ENCODE assay signal across 9 mouse cellular contexts in the genomic region with DNA sequence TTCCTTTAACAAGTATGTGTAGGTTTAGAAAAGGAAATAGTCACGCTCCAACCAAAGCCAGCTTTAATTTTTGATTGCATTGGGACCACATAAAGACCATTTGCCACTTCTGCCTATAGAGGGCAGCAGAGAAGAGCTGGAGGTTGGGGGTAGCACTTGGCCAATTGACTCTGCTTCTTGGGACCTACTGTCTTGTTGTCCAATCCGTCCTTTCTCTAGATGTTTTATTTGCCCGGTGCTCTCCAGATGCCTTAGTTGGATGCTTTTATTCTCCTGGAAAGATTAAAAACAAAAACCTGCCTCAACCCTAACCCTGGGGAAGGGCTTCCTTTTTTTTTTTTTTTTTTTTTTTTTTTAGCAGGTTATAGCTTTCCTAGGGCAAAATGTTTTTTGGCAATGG. TPM values are rescaled to one million over a fixed set of nuclear protein-coding genes. Genes with fewer than 3 reads are reported as not detected.
A peak's percentile ranks its signal among the peaks of the same experiment; 100 is the strongest.
DNase-seq lines count a peak whose midpoint lies in the region; ATAC-seq lines count a peak whose summit lies in the region.
"Had no signal": no experiment of that assay in that cellular context is flagged by ENCODE, and none has a peak within 500 bp of the region (broad histone marks: within the 10 kb centered on the region; RNA-seq: fewer than 3 reads in every experiment).

No protein-coding gene starts in this region.

- peak; percentile 82 for ATAC-seq in neutrophil, adult 5-6 weeks (ENCODE audit: extremely low read depth, insufficient number of reproducible peaks, low FRiP score, poor library complexity, severe bottlenecking)
- no peak for ATAC-seq in midbrain, embryonic 11.5 days (ENCODE audit: low FRiP score)
- ATAC-seq in forebrain, embryonic 12.5 days (ENCODE audit: low FRiP score) = no peak

- no peak overlapping the region for H3K27ac ChIP-seq in midbrain, embryonic 11.5 days (ENCODE audit: low read depth, low read length)
- no peak overlapping the region for H3K27ac ChIP-seq in forebrain, embryonic 12.5 days
- H3K27ac ChIP-seq: midbrain, embryonic 12.5 days had no signal

- H3K27me3 ChIP-seq in midbrain, embryonic 11.5 days (ENCODE audit: control insufficient read depth, insufficient read depth, low read length) = no peaks in the 10 kb centered on the region
- H3K27me3 ChIP-seq in forebrain, embryonic 12.5 days = no peaks in the 10 kb centered on the region
- H3K27me3 ChIP-seq: midbrain, embryonic 12.5 days had no signal

- no peak overlapping the region for H3K9ac ChIP-seq in midbrain, embryonic 11.5 days (ENCODE audit: low read length)
- no peak overlapping the region for H3K9ac ChIP-seq in forebrain, embryonic 12.5 days
- H3K9ac ChIP-seq: midbrain, embryonic 12.5 days had no signal

- no peak overlapping the region for H3K4me2 ChIP-seq in midbrain, embryonic 11.5 days
- H3K4me2 ChIP-seq in forebrain, embryonic 12.5 days = no peak overlapping the region
- H3K4me2 ChIP-seq: midbrain, embryonic 12.5 days had no signal

- peak; percentile 12 for DNase-seq in cerebellum, adult 9-11 months
- DNase-seq in cerebellum, adult 8-10 months = no peak
- peak; percentile 4 for DNase-seq in left cerebral cortex, postnatal 4 days
- DNase-seq in left cerebral cortex, postnatal 10 days (ENCODE audit: extremely low spot score in 1 of 2, low spot score in 2 of 2) = no peak
- peak; percentile 39 for DNase-seq in embryo, embryonic 10.5 days (ENCODE audit: low spot score)
- DNase-seq in midbrain, embryonic 11.5 days (ENCODE audit: low spot score, missing footprints) = no peak

- intact Hi-C loops in left cerebral cortex, postnatal 4 days (cut with DNase I) = no loop called here
- intact Hi-C loops in left cerebral cortex, postnatal 10 days (cut with DNase I) = loop anchor here (2.0 kb wide), 1 partner anchor 37 kb away; no protein-coding TSS in a partner anchor

- no peaks in the 10 kb centered on the region for H3K4me1 ChIP-seq in midbrain, embryonic 11.5 days (ENCODE audit: control insufficient read depth, insufficient read depth, low read length)
- no peaks in the 10 kb centered on the region for H3K4me1 ChIP-seq in forebrain, embryonic 12.5 days
- H3K4me1 ChIP-seq: midbrain, embryonic 12.5 days had no signal

- no peaks in the 10 kb centered on the region for H3K9me3 ChIP-seq in midbrain, embryonic 11.5 days (ENCODE audit: control insufficient read depth, low read length)
- H3K9me3 ChIP-seq in forebrain, embryonic 12.5 days = no peaks in the 10 kb centered on the region
- H3K9me3 ChIP-seq: midbrain, embryonic 12.5 days had no signal

- 69% methylated on average over 3 of the region's 3 CpGs for WGBS in midbrain, embryonic 11.5 days
- 77% methylated on average over 3 of the region's 3 CpGs for WGBS in forebrain, embryonic 12.5 days

- H3K4me3 ChIP-seq in midbrain, embryonic 11.5 days (ENCODE audit: low read depth, low read length) = no peak overlapping the region
- H3K4me3 ChIP-seq in forebrain, embryonic 12.5 days (replicated peaks) = no peak overlapping the region
- H3K4me3 ChIP-seq: midbrain, embryonic 12.5 days had no signal

- no peaks in the 10 kb centered on the region for H3K36me3 ChIP-seq in midbrain, embryonic 11.5 days (ENCODE audit: control insufficient read depth, insufficient read depth, low read length)
- no peaks in the 10 kb centered on the region for H3K36me3 ChIP-seq in forebrain, embryonic 12.5 days (replicated peaks)
- H3K36me3 ChIP-seq: midbrain, embryonic 12.5 days had no signal

RNA-seq across cellular contexts. Expression of a gene that starts 11.7 kb away (rescaled TPM):
- 10 to 100 TPM; 93.1 to 96.1 TPM for total RNA-seq in left cerebral cortex, postnatal 4 days (2021)
- 10 to 100 TPM; 78.2 to 79.2 TPM for total RNA-seq in left cerebral cortex, postnatal 10 days (2021)
- 216 and 260 TPM in 2 replicates for total RNA-seq in neutrophil, adult 5-6 weeks (2017)
- polyA plus RNA-seq in midbrain, embryonic 11.5 days (2014; fragmentation: Nextera tagmentation; extraction: Ambion mirVana) = 14.0 and 14.8 TPM in 2 replicates
- polyA plus RNA-seq in forebrain, embryonic 12.5 days (2016; fragmentation: Nextera tagmentation; extraction: Ambion mirVana) = 15.7 and 17.2 TPM in 2 replicates

RNA-seq across cellular contexts. Expression of a gene that starts 43.6 kb away (rescaled TPM):
- total RNA-seq in left cerebral cortex, postnatal 4 days (2021) = 1 to 10 TPM; 9.7 to 9.9 TPM
- total RNA-seq in left cerebral cortex, postnatal 10 days (2021) = 1 to 10 TPM; 8.1 to 8.7 TPM
- total RNA-seq in neutrophil, adult 5-6 weeks (2017) = 3.1 and 3.4 TPM in 2 replicates
- 4.5 and 5.0 TPM in 2 replicates for polyA plus RNA-seq in midbrain, embryonic 11.5 days (2014; fragmentation: Nextera tagmentation; extraction: Ambion mirVana)
- polyA plus RNA-seq in forebrain, embryonic 12.5 days (2016; fragmentation: Nextera tagmentation; extraction: Ambion mirVana) = 7.6 and 8.7 TPM in 2 replicates

RNA-seq across cellular contexts. Expression of a gene that starts 56.9 kb away (rescaled TPM):
- 1 to 10 TPM; 2.6 to 4.7 TPM for total RNA-seq in left cerebral cortex, postnatal 4 days (2021)
- total RNA-seq in left cerebral cortex, postnatal 10 days (2021) = 1 to 10 TPM; 3.1 to 5.9 TPM
- 2.3 and 4.3 TPM in 2 replicates for total RNA-seq in neutrophil, adult 5-6 weeks (2017)
- polyA plus RNA-seq in midbrain, embryonic 11.5 days (2014; fragmentation: Nextera tagmentation; extraction: Ambion mirVana) = 0.55 and 0.85 TPM in 2 replicates
- polyA plus RNA-seq in forebrain, embryonic 12.5 days (2016; fragmentation: Nextera tagmentation; extraction: Ambion mirVana) = 0.79 and 0.91 TPM in 2 replicates

Comparison
In these comparisons a context has a peak if more than half of its experiments do, and no peak if none do; other contexts are left out.
1. DNase-seq: peak in cerebellum, adult 9-11 months (single experiment), left cerebral cortex, postnatal 4 days (single experiment) and embryo, embryonic 10.5 days (single experiment); none in cerebellum, adult 8-10 months (single experiment), left cerebral cortex, postnatal 10 days (0 of 2) and midbrain, embryonic 11.5 days (single experiment).